Comparison of ENCODE assay signal across 16 mouse cellular contexts in the genomic region with DNA sequence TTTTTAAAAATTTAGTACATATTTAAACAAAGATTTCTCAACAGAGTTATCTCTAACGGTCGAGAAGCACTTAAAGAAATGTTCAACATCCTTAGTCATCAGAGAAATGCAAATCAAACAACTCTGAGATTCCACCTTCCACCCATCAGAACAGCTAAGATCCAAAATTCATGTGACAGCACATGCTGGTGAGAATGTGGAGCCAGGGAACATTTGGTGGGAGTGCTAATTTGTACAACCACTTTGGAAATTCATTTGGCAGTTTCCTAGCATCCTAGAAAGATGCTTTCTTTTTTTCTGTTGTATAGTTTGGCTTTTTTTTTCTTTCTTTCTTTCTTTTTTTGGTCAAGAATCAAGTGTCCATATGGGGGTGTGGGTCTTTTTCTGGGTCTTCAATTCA.
"Had no signal": no experiment of that assay in that cellular context is flagged by ENCODE, and none has a peak within 500 bp of the region (broad histone marks: within the 10 kb centered on the region; RNA-seq: fewer than 3 reads in every experiment).

No protein-coding gene starts in this region.

- DNase-seq: kidney, adult 11 months; kidney, adult 8-10 months; kidney, postnatal 10 days; kidney, postnatal 36 days; liver; lung, adult 18-20 months; lung, postnatal 10 days; lung, postnatal 36 days; retina, postnatal 1 day; right cerebral cortex, postnatal 14 days; right cerebral cortex, postnatal 4 days; thymus, postnatal 25 days had no signal

- ATAC-seq: intestine, embryonic 15.5 days; liver, embryonic 12.5 days; midbrain, embryonic 13.5 days; midbrain, embryonic 16.5 days had no signal
